Mouse (Mus musculus): ENCODE measurements around the gene Ism1.

Ism1 gene

DNA sequence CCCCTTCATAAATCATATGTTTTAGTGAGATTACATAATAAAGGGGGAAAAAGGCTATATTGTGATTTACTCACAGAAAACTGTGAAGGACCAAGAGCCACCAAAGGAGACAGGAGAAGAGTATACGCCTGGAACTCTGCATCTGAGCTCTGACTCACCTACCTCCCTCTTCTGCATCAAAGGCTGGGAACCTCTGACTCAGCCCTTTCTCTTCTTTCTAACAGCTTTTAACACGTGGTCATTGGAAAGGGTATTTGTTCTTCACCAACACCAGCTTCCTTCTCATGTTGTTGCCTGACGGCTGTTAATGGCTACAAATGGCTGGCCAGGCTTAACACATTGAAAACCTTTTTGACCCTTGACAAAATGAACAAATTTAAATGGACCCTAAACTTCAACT is 36.2 kb downstream of the Ism1 start:
- peak; percentile 55 for DNase-seq (ENCODE audit: low read depth)

DNA sequence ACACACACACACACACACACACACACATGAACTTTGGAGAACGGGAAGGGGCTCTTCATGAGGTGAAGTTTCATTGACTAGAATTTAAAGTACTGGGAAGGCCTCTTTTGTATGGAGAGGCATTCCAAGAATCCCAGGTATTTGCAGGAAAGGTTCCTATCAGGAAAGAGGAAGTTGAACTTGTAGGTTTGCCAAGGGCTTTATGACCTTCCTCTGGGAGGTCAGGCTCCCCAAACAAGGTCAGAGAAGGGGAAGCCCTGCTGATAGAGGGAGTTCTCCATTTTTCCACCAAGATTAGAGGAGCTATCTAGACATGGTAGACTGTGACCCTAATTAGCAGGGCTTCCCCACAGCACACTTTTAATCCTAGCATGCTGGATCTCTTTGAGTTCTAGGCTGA is 39.8 kb downstream of the Ism1 start:
- DNase-seq (ENCODE audit: low read depth) = no peak

DNA sequence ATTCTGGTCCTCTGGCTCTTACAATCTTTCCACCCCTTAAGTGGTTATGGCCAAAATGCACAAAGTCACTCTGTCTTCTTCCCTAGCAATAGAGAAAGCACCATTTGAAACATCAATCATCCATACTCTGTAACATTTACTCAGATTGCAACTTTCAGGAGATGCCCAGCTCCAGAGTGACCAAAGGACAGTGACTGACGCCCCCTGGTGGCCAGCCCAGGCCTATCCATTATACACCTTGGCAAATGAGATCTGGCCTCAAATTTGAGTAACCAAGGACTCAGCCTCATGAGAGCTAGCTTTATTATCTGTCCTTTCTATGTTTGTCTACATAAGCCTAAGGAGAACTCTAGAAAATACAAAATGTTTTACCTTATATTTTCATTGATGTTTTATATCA is 44.7 kb downstream of the Ism1 start:
- peak; percentile 58 for DNase-seq (ENCODE audit: low read depth)

DNA sequence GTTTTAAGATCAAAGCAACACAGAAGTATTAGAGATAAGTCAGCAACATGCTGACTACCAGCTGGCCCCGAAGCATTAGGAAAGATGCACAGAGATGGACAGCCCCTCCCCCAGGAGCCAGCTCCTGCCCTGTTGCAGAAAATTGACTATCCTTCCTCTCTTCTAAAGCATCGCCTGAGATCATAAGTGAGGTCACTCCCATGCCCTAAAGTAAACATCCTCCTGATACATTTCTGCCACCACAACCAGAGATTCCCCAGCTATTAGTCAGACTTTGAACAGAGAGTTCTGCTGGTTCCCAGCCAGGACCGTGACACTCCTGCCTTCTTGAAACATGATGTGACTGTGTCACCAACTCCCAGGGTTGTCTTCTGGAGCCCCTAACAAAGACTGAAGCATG is 45.3 kb downstream of the Ism1 start:
- DNase-seq (ENCODE audit: low read depth) = peak; percentile 80

- DNase-seq (ENCODE audit: low read depth) = no peak
Measured at GRCm38 (mm10) chr2:139724202-139724838, 46.3 kb downstream of the Ism1 start.

DNA sequence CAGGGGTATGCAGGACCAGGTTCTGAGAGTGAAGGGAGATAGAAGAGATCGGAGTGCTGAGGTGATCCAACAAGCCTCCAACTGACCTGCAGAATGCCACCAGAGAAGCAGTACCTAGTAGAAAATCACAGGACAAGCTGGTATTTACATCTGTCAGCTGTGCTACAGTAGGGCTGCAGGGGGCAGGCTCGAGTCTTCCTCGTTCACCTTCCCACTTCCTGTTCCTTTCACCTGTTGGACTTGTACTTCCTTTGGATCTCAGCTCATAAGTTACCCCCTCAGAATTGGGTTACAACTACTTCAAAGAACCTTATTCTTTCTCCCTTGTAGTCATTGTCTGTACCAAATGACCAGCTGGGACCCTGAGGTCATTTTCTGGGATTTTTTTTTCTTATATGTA is 47.4 kb downstream of the Ism1 start:
- DNase-seq (ENCODE audit: low read depth) = no peak

DNA sequence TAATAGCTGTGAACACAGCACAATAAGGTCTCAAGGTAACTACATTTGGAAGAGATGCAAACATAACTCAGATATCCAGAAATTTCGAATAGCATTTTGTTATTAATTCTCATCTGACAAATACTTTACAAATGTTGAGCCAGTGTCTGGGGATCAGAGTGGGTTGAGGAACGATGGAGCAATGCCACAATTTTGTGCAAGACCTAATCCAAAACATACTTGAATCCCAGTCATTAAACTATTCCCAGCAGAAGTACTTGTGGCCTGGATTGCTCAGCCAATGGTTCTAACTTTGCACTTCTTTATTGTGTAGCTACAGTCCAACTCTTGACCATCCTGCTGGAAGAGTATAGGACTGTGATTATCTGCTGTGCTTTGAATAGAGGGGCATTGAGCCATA is 50.1 kb downstream of the Ism1 start:
- no peak for DNase-seq (ENCODE audit: low read depth)

DNA sequence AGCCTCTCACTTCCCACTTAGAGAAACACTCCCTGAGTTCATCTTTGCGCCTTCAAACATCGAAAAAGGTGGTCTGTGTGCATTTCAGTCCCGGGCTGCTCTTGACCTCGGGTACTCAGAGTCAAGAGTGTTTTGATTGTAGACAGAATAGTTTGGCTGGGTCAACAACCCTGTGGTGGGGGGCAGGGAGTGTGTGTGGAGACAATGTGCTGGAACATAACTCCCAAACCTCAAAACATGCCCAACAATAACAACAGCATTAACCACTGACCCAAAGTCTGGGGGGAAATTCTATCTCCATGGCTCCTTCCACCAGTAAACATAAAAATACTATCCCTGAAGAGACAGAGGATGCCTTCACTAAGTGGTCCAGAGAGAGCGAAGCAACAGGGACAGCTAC is 51.4 kb downstream of the Ism1 start:
- no peak for DNase-seq (ENCODE audit: low read depth)

GRCm38 (mm10) chr2:139742381-139742780 is 64.4 kb downstream of the Ism1 start:
- DNase-seq (ENCODE audit: low read depth) = peak; percentile 21

DNA sequence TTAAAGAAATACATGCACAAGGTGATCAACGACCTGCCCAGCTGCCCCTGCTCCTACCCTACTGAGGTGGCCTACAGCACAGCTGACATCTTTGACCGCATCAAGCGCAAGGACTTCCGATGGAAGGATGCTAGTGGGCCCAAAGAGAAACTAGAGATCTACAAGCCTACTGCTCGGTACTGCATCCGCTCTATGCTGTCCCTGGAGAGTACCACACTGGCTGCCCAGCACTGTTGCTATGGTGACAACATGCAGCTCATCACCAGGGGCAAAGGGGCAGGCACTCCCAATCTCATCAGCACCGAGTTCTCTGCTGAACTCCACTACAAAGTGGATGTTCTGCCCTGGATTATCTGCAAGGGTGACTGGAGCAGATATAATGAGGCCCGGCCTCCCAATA is 79.0 kb downstream of the Ism1 start:
- no peak for DNase-seq (ENCODE audit: low read depth)

DNA sequence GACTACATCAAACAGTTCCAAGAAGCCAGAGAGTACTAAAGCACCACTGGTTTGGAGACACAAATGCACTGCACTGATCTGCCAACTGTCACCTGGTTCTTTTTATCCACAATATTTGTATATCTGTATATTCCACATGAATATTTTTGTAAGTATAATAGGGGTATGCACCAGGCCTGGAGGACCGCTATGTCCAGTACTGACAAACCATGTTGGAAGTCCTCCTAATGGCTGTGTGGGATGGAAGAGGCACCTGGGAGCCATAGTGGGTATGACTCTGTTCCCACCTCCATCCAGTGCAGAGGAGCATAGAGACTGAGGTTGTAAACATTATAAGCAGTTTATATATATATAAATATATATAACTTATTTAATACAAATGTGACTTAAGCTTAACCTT is 79.5 kb downstream of the Ism1 start:
- no peak for DNase-seq (ENCODE audit: low read depth)

GRCm38 (mm10) chr2:139764355-139764754 is 86.4 kb downstream of the Ism1 start:
- peak; percentile 63 for DNase-seq (ENCODE audit: low read depth)

DNA sequence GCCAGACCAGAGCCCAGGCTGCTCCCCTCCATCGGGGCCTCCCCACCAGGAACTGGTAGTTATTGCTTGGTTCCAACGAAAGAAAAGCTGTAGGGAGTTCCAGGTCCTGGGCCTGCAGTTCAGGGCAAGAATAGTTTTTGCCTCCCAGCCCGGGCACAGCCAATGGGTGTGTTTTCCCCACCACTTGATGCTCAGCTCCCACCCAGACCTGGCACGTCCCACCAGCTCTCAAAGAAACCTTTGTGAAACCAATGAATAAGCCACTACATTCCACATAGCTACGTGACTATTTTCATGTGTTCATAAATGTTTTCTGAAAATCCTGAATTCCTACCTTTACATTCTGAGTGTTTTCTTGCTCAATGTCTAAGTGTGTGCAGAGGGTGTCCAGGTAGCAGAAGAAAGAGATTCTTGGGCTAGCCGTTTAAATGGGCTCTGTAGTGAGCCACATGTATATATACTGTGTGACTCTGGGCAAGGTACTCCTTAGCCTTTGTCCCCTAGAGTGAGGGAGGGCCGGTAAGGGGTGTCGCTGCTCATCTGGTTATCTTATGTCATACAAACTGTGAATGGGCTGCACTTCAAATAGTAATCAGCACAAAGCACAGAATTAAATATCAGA is 97.1 kb downstream of the Ism1 start:
- no peak for DNase-seq (ENCODE audit: low read depth)

DNA sequence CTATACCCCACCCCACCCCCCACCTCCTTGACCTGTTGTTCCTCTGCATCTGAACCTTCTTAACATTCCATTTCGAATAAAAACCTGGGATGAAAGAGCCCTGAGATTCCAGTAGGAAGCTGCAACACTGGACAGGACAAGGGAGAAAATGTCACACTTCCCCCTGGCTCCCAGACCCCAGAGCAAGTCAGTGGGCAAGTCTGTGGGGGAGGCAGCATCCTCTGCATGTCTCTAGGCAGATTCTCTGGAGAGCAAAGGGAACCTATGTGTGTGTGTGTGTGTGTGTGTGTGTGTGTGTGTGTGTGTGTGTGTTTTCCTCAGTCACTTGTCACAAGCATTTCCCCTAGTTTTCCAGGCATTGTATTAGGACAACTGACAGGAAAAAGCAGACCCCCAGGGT is 98.7 kb downstream of the Ism1 start:
- DNase-seq (ENCODE audit: low read depth) = no peak

GRCm38 (mm10) chr2:139778283-139778682 is 100.3 kb downstream of the Ism1 start:
- DNase-seq (ENCODE audit: low read depth) = peak; percentile 50

DNA sequence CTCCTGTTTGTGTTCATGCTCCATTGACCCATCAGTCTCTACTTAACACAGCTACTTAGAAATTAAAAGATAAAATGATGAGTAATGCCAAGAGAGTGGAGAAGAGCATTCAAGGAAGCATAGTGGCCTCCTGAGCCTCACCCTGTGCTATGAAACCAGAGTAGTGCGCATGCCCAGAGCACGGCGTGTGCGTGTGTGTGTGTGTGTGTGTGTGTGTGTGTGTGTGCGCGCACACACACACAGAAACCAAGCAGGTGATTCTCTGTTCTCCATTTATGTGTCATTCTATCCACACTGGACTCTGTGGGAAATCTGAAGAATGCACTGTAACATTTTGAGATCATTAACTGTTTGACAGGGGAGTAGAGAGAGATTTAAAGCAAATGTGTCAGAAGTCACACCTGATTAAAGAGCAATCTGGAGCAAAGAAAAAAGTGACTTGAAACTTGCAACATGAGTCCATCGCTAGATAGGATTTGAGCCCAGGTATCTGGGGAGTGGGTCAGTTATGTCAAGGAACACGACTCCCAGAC is 105.4 kb downstream of the Ism1 start:
- no peak for DNase-seq (ENCODE audit: low read depth)

DNA sequence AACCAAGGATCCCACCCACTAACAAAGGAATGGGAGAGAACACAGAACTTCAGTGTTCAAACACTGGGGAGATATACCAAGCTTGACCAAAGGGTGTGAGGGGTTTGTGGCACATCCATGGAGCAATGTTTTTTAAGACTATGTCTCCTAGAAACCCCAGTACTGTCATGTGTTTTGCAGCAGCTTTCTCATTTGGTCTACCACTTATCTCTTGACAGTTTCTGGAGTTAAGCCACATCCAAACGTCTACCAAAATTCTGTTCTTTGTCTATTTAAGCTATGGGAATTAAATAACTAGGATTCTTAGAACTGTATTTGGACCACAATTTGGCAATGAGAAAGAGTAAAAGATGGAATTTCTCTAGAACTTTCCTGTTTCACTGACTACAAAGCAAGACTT is 106.5 kb downstream of the Ism1 start:
- no peak for DNase-seq (ENCODE audit: low read depth)

- no peak for DNase-seq (ENCODE audit: low read depth)
Measured at GRCm38 (mm10) chr2:139784946-139785345, 107.0 kb downstream of the Ism1 start.

- DNase-seq (ENCODE audit: low read depth) = peak; percentile 8
Measured at GRCm38 (mm10) chr2:139788658-139789057, 110.7 kb downstream of the Ism1 start.

DNA sequence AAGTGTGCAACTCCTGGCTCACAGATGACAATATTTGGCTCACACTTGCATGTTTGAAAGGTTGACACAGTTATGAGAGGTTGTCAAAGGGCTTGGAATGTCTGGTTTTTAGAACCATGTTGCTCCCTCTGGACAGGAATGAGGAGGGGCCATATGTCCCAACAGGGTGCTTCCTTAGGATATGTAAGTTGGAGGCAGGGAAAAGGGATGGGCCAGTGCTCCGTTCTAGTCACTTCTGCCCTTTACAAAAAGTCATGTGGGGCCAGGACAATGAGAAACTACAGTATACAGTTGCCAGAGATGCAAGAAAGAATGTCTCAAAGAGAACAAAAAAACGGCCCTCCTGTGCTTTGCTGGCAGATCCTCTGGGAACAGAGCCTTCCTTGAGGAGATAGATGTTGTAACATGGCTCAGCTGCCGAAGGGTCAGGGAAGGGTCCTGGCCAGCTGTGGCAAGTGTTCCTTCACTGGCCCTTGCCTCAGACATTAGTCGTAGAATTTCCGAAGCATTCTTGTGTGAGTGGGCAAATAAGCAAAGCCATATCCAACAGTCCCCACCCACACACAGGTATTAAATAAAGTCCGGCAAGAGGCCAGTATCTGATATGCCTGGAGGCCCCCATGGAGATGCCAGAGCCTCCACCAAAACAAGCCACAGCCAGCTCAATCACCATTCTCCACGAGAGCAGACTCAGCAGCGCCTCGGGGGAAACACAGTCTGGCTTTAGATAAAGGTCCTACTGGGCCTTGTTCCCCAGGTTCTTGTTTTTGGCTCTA is 114.6 kb downstream of the Ism1 start:
- DNase-seq (ENCODE audit: low read depth) = no peak

DNA sequence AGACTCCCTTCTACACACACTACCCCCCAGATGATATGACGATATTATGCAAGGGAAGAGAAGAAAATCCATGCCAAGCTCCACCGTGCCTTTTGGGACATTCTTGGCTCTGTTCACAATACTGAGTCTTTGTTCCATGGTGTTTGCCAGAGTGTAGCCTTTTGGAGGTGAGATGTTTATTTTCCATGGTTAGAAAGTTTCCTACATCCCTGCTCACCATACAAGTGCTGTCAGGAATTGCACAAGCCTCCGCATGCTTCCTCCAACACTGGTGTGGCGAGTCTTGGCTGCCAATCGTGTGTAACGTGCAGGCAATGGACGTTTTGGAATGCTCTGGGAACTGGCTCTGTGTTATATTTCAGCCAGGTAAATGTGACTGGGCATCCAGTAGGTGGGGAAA is 126.1 kb downstream of the Ism1 start:
- no peak for DNase-seq (ENCODE audit: low read depth)

DNA sequence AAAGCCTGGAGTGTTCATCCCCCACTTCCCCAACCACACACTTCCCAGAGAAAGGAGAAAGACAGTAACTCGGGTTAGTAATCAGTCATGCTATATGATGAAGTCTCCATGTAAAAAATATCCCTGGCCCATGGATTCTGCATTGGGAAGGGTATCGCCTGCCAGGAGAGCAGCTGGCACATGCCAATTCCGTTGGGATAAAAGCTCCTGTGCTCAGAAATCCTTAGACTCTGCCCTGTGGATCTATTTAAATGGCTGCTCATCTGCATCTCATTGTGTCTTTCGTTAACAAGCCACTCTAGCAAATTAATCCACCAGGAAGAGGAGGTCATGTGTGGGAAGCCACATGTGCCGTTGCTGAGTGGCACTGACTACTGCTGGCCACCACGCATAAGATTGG is 129.9 kb downstream of the Ism1 start:
- no peak for DNase-seq (ENCODE audit: low read depth)
